Mouse (Mus musculus) limb, embryonic 13.5 days (tissue): ENCODE measurements around the gene Gpr33. TPM values are rescaled to one million over a fixed set of nuclear protein-coding genes. Genes with fewer than 3 reads are reported as not detected.

ENCODE experiments used
- ATAC-seq: fragments of 200-750 bp; cut with Nextera tagmentation; 2 replicates; pipeline ENCODE4 v1.8.0; 2017; ENCODE audit warnings: low read depth, moderate number of reproducible peaks, moderate TSS enrichment; ENCODE audit not compliant: low FRiP score
- H3K27ac ChIP-seq: fragments of 300-500 bp; sonication (generic); 2 replicates; pipeline ENCODE4 v1.5.1; 2015; ENCODE audit warnings: inconsistent platforms, mild to moderate bottlenecking, moderate library complexity
- H3K27me3 ChIP-seq: fragments of 300-500 bp; sonication (generic); 2 replicates; pipeline ENCODE4 v1.6.1; 2015; ENCODE audit warnings: mild to moderate bottlenecking, inconsistent platforms
- H3K36me3 ChIP-seq: fragments of 300-500 bp; sonication (generic); 2 replicates; pipeline ENCODE4 v1.6.1; 2015; ENCODE audit warnings: inconsistent platforms, mild to moderate bottlenecking, moderate library complexity
- H3K4me1 ChIP-seq: fragments of 300-500 bp; sonication (generic); 2 replicates; pipeline ENCODE4 v1.6.1; 2015; ENCODE audit warnings: inconsistent platforms
- H3K4me2 ChIP-seq: fragments of 300-500 bp; sonication (generic); replicated peaks from 2 replicates; pipeline ENCODE4 v1.6.1; 2015; ENCODE audit warnings: inconsistent platforms, mild to moderate bottlenecking, moderate library complexity
- H3K4me3 ChIP-seq: fragments of 300-500 bp; sonication (generic); 2 replicates; pipeline ENCODE4 v1.5.1; 2015; ENCODE audit warnings: moderate library complexity, mild to moderate bottlenecking, inconsistent platforms
- H3K9ac ChIP-seq: fragments of 300-500 bp; sonication (generic); 2 replicates; pipeline ENCODE4 v1.6.1; 2015; ENCODE audit warnings: mild to moderate bottlenecking, inconsistent platforms
- H3K9me3 ChIP-seq: fragments of 300-500 bp; sonication (generic); 2 replicates; pipeline ENCODE4 v1.6.1; 2016; ENCODE audit warnings: inconsistent platforms
- WGBS: fragments of 180-500 bp; shearing (Covaris S2); methylation state at CpG from one replicate; pipeline ENCODE4 v1.1.7; 2015; 5-methylcytosine and 5-hydroxymethylcytosine counted together
- polyA plus RNA-seq: library from polyadenylated mRNA; unstranded; fragments of >200 nt; fragmentation: Nextera tagmentation; extraction: Ambion mirVana; gene quantifications from 2 replicates; pipeline ENCODE4 v1.2.1, GENCODE M21; 2015

Gpr33 gene
- polyA plus RNA-seq, 1 experiment from 2014 or later, result not detected

GRCm38 (mm10) chr12:51983625-51984024, 44.2 kb downstream of the Gpr33 start:
- Histone ChIP-seq H3K27ac (no peak overlapping the region), H3K27me3 (no peaks in the 10 kb centered on the region), H3K36me3 (no peaks in the 10 kb centered on the region), H3K9ac (no peak overlapping the region), H3K4me1 (0 out of 2 replicates have a peak, but pooled peaks cover 6% of the 10 kb centered on the region), H3K4me3 (no peak overlapping the region), H3K4me2 (no peak overlapping the region), H3K9me3 (no peaks in the 10 kb centered on the region)
- ATAC-seq, result no peak
- 96% methylated on average over 1 of the region's 1 CpGs for WGBS

GRCm38 (mm10) chr12:51976531-51976930, 51.3 kb downstream of the Gpr33 start:
- no peak overlapping the region for H3K9ac ChIP-seq
- no peak for ATAC-seq
- no peak overlapping the region for H3K4me2 ChIP-seq
- H3K36me3 ChIP-seq, result no peaks in the 10 kb centered on the region
- H3K9me3 ChIP-seq, result no peaks in the 10 kb centered on the region
- 0 out of 2 replicates have a peak, but pooled peaks cover 2% of the 10 kb centered on the region for H3K4me1 ChIP-seq
- H3K27ac ChIP-seq, result no peak overlapping the region
- no peaks in the 10 kb centered on the region for H3K27me3 ChIP-seq
- H3K4me3 ChIP-seq, result no peak overlapping the region
- WGBS, result 74% methylated on average over 9 of the region's 9 CpGs

GRCm38 (mm10) chr12:51974381-51974780, 53.5 kb downstream of the Gpr33 start:
- no peak overlapping the region for H3K27ac ChIP-seq
- ATAC-seq, result no peak
- H3K9ac ChIP-seq, result no peak overlapping the region
- no peaks in the 10 kb centered on the region for H3K27me3 ChIP-seq
- no peak overlapping the region for H3K4me2 ChIP-seq
- no peaks in the 10 kb centered on the region for H3K9me3 ChIP-seq
- H3K4me1 ChIP-seq, result peaks cover 10% of the 10 kb centered on the region
- H3K36me3 ChIP-seq, result no peaks in the 10 kb centered on the region
- no peak overlapping the region for H3K4me3 ChIP-seq
- WGBS, result 75% methylated on average over 1 of the region's 1 CpGs

Other genes starting within 250 kb of the Gpr33 start
- 44.2 and 45.4 TPM in 2 replicates for gene Hectd1, start 198.5 kb downstream of the Gpr33 start, polyA plus RNA-seq
- gene Heatr5a, start 56.7 kb downstream of the Gpr33 start, polyA plus RNA-seq, result 10.8 and 13.3 TPM in 2 replicates
- gene Dtd2, start 21.6 kb downstream of the Gpr33 start, polyA plus RNA-seq, result 20.8 and 22.7 TPM in 2 replicates
- 13.8 and 15.6 TPM in 2 replicates for gene Nubpl, start 69.7 kb upstream of the Gpr33 start, polyA plus RNA-seq